Mouse (Mus musculus): ENCODE results near the gene Dlg1. TPM values are rescaled to one million over a fixed set of nuclear protein-coding genes. Genes with fewer than 3 reads are reported as not detected.
A peak's percentile ranks its signal among the peaks of the same experiment; 100 is the strongest.

The Dlg1 gene
- 17.9 and 30.6 TPM in 2 replicates for total RNA-seq (2014; rRNA removed; ENCODE audit: low replicate concordance)
- polyA plus RNA-seq (2015; fragmentation: Nextera tagmentation; extraction: Ambion mirVana), result 7.5 and 8.2 TPM in 2 replicates

- Histone ChIP-seq H3K4me3 (ENCODE audit: low read depth, low read length) (peak within 1 kb of the TSS; percentile 86), H3K4me2 (ENCODE audit: low read depth, low read length) (peak within 1 kb of the TSS; percentile 92), H3K27ac (ENCODE audit: low read depth) (peak within 1 kb of the TSS; percentile 97), H3K9ac (replicated peaks; ENCODE audit: low read depth, low read length) (peak within 1 kb of the TSS; percentile 88), H3K9me3 (replicated peaks; ENCODE audit: control insufficient read depth, low read length) (no peaks in the 10 kb centered on the region), H3K27me3 (ENCODE audit: control insufficient read depth, insufficient read depth, low read length) (no peaks in the 10 kb centered on the region), H3K4me1 (ENCODE audit: control insufficient read depth, insufficient read depth) (peaks cover 13% of the 10 kb centered on the region; the same call in 1 of the 2 replicates), H3K36me3 (replicated peaks; ENCODE audit: control insufficient read depth, insufficient read depth, low read length) (peaks cover 16% of the 10 kb centered on the region)
- peak; percentile 92 for DNase-seq (ENCODE audit: low spot score)
- TF ChIP-seq CTCF (IDR thresholded peaks at IDR 0.05; ENCODE audit: low read depth) (no peak), EP300 (IDR thresholded peaks at IDR 0.05; ENCODE audit: low read depth) (no peak)
- peak; percentile 96 for ATAC-seq (ENCODE audit: insufficient read depth, low read depth)
- WGBS, result under 1% methylated on average over 62 of the region's 95 CpGs
Observed at GRCm38 (mm10) chr16:31663379-31664286, at the start of gene Dlg1. Gene Dlg1 (plus strand): TSS chr16:31663443.

GRCm38 (mm10) chr16:31616382-31616781 is 46.9 kb upstream of the Dlg1 start:
- DNase-seq (ENCODE audit: low spot score), result no peak
- no peak overlapping the region for H3K27ac ChIP-seq (ENCODE audit: low read depth)
- no peak overlapping the region for H3K4me2 ChIP-seq (ENCODE audit: low read depth, low read length)
- TF ChIP-seq CTCF (IDR thresholded peaks at IDR 0.05; ENCODE audit: low read depth), result no peak
- no peak for TF ChIP-seq EP300 (IDR thresholded peaks at IDR 0.05; ENCODE audit: low read depth)
- no peaks in the 10 kb centered on the region for H3K27me3 ChIP-seq (ENCODE audit: control insufficient read depth, insufficient read depth, low read length)
- WGBS, result 70% methylated on average over 2 of the region's 2 CpGs
- H3K9ac ChIP-seq (replicated peaks; ENCODE audit: low read depth, low read length), result no peak overlapping the region
- H3K9me3 ChIP-seq (replicated peaks; ENCODE audit: control insufficient read depth, low read length), result no peaks in the 10 kb centered on the region
- H3K36me3 ChIP-seq (replicated peaks; ENCODE audit: control insufficient read depth, insufficient read depth, low read length), result no peaks in the 10 kb centered on the region
- H3K4me1 ChIP-seq (ENCODE audit: control insufficient read depth, insufficient read depth), result peaks cover 28% of the 10 kb centered on the region
- ATAC-seq (ENCODE audit: insufficient read depth, low read depth), result no peak
- no peak overlapping the region for H3K4me3 ChIP-seq (ENCODE audit: low read depth, low read length)

GRCm38 (mm10) chr16:31617128-31617527 is 46.1 kb upstream of the Dlg1 start:
- Histone ChIP-seq H3K27me3 (ENCODE audit: control insufficient read depth, insufficient read depth, low read length) (no peaks in the 10 kb centered on the region), H3K9me3 (replicated peaks; ENCODE audit: control insufficient read depth, low read length) (no peaks in the 10 kb centered on the region), H3K36me3 (replicated peaks; ENCODE audit: control insufficient read depth, insufficient read depth, low read length) (no peaks in the 10 kb centered on the region), H3K27ac (ENCODE audit: low read depth) (no peak overlapping the region), H3K4me1 (ENCODE audit: control insufficient read depth, insufficient read depth) (peaks cover 28% of the 10 kb centered on the region), H3K4me3 (ENCODE audit: low read depth, low read length) (no peak overlapping the region), H3K4me2 (ENCODE audit: low read depth, low read length) (no peak overlapping the region), H3K9ac (replicated peaks; ENCODE audit: low read depth, low read length) (no peak overlapping the region)
- DNase-seq (ENCODE audit: low spot score) (no peak), ATAC-seq (ENCODE audit: insufficient read depth, low read depth) (no peak)
- no peak for TF ChIP-seq EP300 (IDR thresholded peaks at IDR 0.05; ENCODE audit: low read depth)
- no peak for TF ChIP-seq CTCF (IDR thresholded peaks at IDR 0.05; ENCODE audit: low read depth)

GRCm38 (mm10) chr16:31617823-31618371 is 45.3 kb upstream of the Dlg1 start:
- no peaks in the 10 kb centered on the region for H3K9me3 ChIP-seq (replicated peaks; ENCODE audit: control insufficient read depth, low read length)
- no peaks in the 10 kb centered on the region for H3K36me3 ChIP-seq (replicated peaks; ENCODE audit: control insufficient read depth, insufficient read depth, low read length)
- H3K9ac ChIP-seq (replicated peaks; ENCODE audit: low read depth, low read length), result no peak overlapping the region
- no peak for TF ChIP-seq EP300 (IDR thresholded peaks at IDR 0.05; ENCODE audit: low read depth)
- TF ChIP-seq CTCF (IDR thresholded peaks at IDR 0.05; ENCODE audit: low read depth), result no peak
- H3K27ac ChIP-seq (ENCODE audit: low read depth), result peak overlapping the region; percentile 52
- WGBS, result 7% methylated on average over 10 of the region's 10 CpGs
- peaks cover 28% of the 10 kb centered on the region for H3K4me1 ChIP-seq (ENCODE audit: control insufficient read depth, insufficient read depth)
- peak overlapping the region; percentile 9 for H3K4me3 ChIP-seq (ENCODE audit: low read depth, low read length)
- H3K27me3 ChIP-seq (ENCODE audit: control insufficient read depth, insufficient read depth, low read length), result no peaks in the 10 kb centered on the region
- peak overlapping the region; percentile 49 for H3K4me2 ChIP-seq (ENCODE audit: low read depth, low read length)
- peak; percentile 75 for ATAC-seq (ENCODE audit: insufficient read depth, low read depth)
- peak; percentile 65 for DNase-seq (ENCODE audit: low spot score)

- H3K4me1 ChIP-seq (ENCODE audit: control insufficient read depth, insufficient read depth), result peaks cover 28% of the 10 kb centered on the region
- peak overlapping the region; percentile 9; the same call in 1 of the 2 replicates for H3K4me3 ChIP-seq (ENCODE audit: low read depth, low read length)
- H3K27me3 ChIP-seq (ENCODE audit: control insufficient read depth, insufficient read depth, low read length), result no peaks in the 10 kb centered on the region
- ATAC-seq (ENCODE audit: insufficient read depth, low read depth) (no peak), DNase-seq (ENCODE audit: low spot score) (no peak)
- peak overlapping the region; percentile 52 for H3K27ac ChIP-seq (ENCODE audit: low read depth)
- no peak overlapping the region for H3K9ac ChIP-seq (replicated peaks; ENCODE audit: low read depth, low read length)
- peak overlapping the region; percentile 49; the same call in 1 of the 2 replicates for H3K4me2 ChIP-seq (ENCODE audit: low read depth, low read length)
- H3K9me3 ChIP-seq (replicated peaks; ENCODE audit: control insufficient read depth, low read length), result no peaks in the 10 kb centered on the region
- H3K36me3 ChIP-seq (replicated peaks; ENCODE audit: control insufficient read depth, insufficient read depth, low read length), result no peaks in the 10 kb centered on the region
- TF ChIP-seq CTCF (IDR thresholded peaks at IDR 0.05; ENCODE audit: low read depth) (no peak), EP300 (IDR thresholded peaks at IDR 0.05; ENCODE audit: low read depth) (no peak)
- WGBS, result 56% methylated on average over 9 of the region's 9 CpGs
Observed at GRCm38 (mm10) chr16:31618671-31619070, 44.6 kb upstream of the Dlg1 start.

Data from heart, postnatal 0 days (tissue).